Mouse (Mus musculus) liver, embryonic 14.5 days (tissue): ENCODE measurements around the gene Gata2. TPM values are rescaled to one million over a fixed set of nuclear protein-coding genes. Genes with fewer than 3 reads are reported as not detected.

Experiments used
- ATAC-seq: fragments of 200-750 bp; cut with Nextera tagmentation; 2 replicates; pipeline ENCODE4 v1.8.0; 2017; ENCODE audit warnings: moderate number of reproducible peaks, mild to moderate bottlenecking, moderate library complexity; ENCODE audit not compliant: insufficient read depth
- DNase-seq, 3 experiments: peaks; one replicate each; pipeline ENCODE4 v3.0.0-alpha.2; 2012 to 2013; ENCODE audit warnings: low read depth in 3 of 3, low spot score in 3 of 3
- H3K27ac ChIP-seq: fragments of 300-500 bp; sonication (generic); 2 replicates; pipeline ENCODE4 v1.5.1; 2014; ENCODE audit warnings: moderate library complexity, mild to moderate bottlenecking, control low read depth, inconsistent platforms
- H3K27me3 ChIP-seq: fragments of 300-500 bp; sonication (generic); 2 replicates; pipeline ENCODE4 v1.6.1; 2014; ENCODE audit warnings: mild to moderate bottlenecking, low read length, moderate library complexity; ENCODE audit not compliant: control insufficient read depth, insufficient read depth
- H3K36me3 ChIP-seq: fragments of 300-500 bp; sonication (generic); replicated peaks from 2 replicates; pipeline ENCODE4 v1.6.1; 2014; ENCODE audit warnings: low read depth; ENCODE audit not compliant: control insufficient read depth, insufficient read depth
- H3K4me1 ChIP-seq, 2 experiments: fragments of 200-500 bp in 1 of 2; fragments of 300-500 bp in 1 of 2; sonication (generic) in 1 of 2; replicated peaks; 2 replicates each; pipeline ENCODE4 v1.6.1; 2012 to 2014; ENCODE audit warnings: antibody characterized with exemption in 1 of 2, inconsistent platforms in 1 of 2, low read length in 1 of 2; ENCODE audit not compliant: control insufficient read depth in 2 of 2, insufficient read depth in 2 of 2
- H3K4me2 ChIP-seq: fragments of 300-500 bp; sonication (generic); 2 replicates; pipeline ENCODE4 v1.6.1; 2014; ENCODE audit warnings: low read depth, mild to moderate bottlenecking, control low read depth, moderate library complexity
- H3K4me3 ChIP-seq, 2 experiments: fragments of 200-500 bp in 1 of 2; fragments of 300-500 bp in 1 of 2; sonication (generic) in 1 of 2; 2 replicates each; pipeline ENCODE4 v1.5.1; 2012 to 2014; ENCODE audit warnings: low read depth in 2 of 2, low read length in 2 of 2, mild to moderate bottlenecking in 2 of 2, control low read depth in 1 of 2, inconsistent platforms in 1 of 2, moderate library complexity in 1 of 2; ENCODE audit not compliant: insufficient read depth in 1 of 2
- H3K9ac ChIP-seq: fragments of 300-500 bp; sonication (generic); replicated peaks from 2 replicates; pipeline ENCODE4 v1.6.1; 2014; ENCODE audit warnings: mild to moderate bottlenecking, control low read depth, moderate library complexity
- H3K9me3 ChIP-seq: fragments of 300-500 bp; sonication (generic); 2 replicates; pipeline ENCODE4 v1.6.1; 2016; ENCODE audit warnings: low read length, mixed read lengths; ENCODE audit not compliant: control insufficient read depth
- CTCF ChIP-seq: IDR thresholded peaks from 2 replicates; pipeline ENCODE4 v1.5.1; 2016; ENCODE audit warnings: antibody characterized with exemption, low read depth, control low read depth
- EP300 ChIP-seq: IDR thresholded peaks from 2 replicates; pipeline ENCODE4 v1.6.1; 2016; ENCODE audit warnings: antibody characterized with exemption, low read depth
- WGBS: fragments of 180-500 bp; shearing (Covaris S2); extraction: QIAGEN DNeasy Blood & Tissue Kit; methylation state at CpG from one replicate; pipeline ENCODE4 v1.1.7; 2014; ENCODE audit not compliant: insufficient replicate concordance; 5-methylcytosine and 5-hydroxymethylcytosine counted together
- polyA plus RNA-seq, 2 experiments: library from polyadenylated mRNA; depleted of rRNA in 1 of 2; stranded (reverse) in 1 of 2; unstranded in 1 of 2; fragments of >200 nt; fragmentation: Nextera tagmentation in 1 of 2; extraction: Ambion mirVana in 1 of 2; gene quantifications; 2 replicates each; pipeline versions ENCODE4 v1.2.1 to v1.2.3; 2012 to 2014

The Gata2 gene
- polyA plus RNA-seq, 2 experiments = 2.8 to 3.1 TPM

- H3K4me2 ChIP-seq = no peak overlapping the region
- H3K27ac ChIP-seq = no peak overlapping the region
- no peak overlapping the region for H3K9ac ChIP-seq
- no peaks in the 10 kb centered on the region for H3K4me1 ChIP-seq
- TF ChIP-seq EP300 (no peak), CTCF (no peak)
- no peaks in the 10 kb centered on the region for H3K36me3 ChIP-seq
- peaks cover 3% of the 10 kb centered on the region for H3K9me3 ChIP-seq
- ATAC-seq = no peak
- no peaks in the 10 kb centered on the region for H3K27me3 ChIP-seq
- 22% methylated on average over 4 of the region's 4 CpGs for WGBS
- DNase-seq = no peak
- H3K4me3 ChIP-seq = no peak overlapping the region
Measured at GRCm38 (mm10) chr6:88219094-88219493, 25.4 kb downstream of the Gata2 start.

GRCm38 (mm10) chr6:88221968-88222367 is 28.3 kb downstream of the Gata2 start, which contains the start of gene Dnajb8:
Dnajb8 (plus strand) TSS chr6:88222268.
- no peak for ATAC-seq
- H3K27me3 ChIP-seq = no peaks in the 10 kb centered on the region
- no peak for DNase-seq

GRCm38 (mm10) chr6:88226570-88226994 is 32.9 kb downstream of the Gata2 start:
- TF ChIP-seq EP300 = no peak
- no peak for TF ChIP-seq CTCF
- H3K36me3 ChIP-seq = no peaks in the 10 kb centered on the region
- DNase-seq (no peak), ATAC-seq (no peak)
- no peak overlapping the region for H3K27ac ChIP-seq
- H3K4me2 ChIP-seq = no peak overlapping the region
- no peaks in the 10 kb centered on the region for H3K9me3 ChIP-seq
- H3K4me1 ChIP-seq = no peaks in the 10 kb centered on the region
- H3K27me3 ChIP-seq = no peaks in the 10 kb centered on the region
- H3K4me3 ChIP-seq = no peak overlapping the region
- no peak overlapping the region for H3K9ac ChIP-seq
- WGBS = 19% methylated on average over 5 of the region's 5 CpGs

More at GRCm38 (mm10) chr6:88221968-88222367, 28.3 kb downstream of the Gata2 start, which contains the start of gene Dnajb8:
- Histone ChIP-seq H3K4me3 (no peak within 1 kb of the TSS), H3K27ac (no peak within 1 kb of the TSS), H3K9me3 (peaks cover 3% of the 10 kb centered on the region), H3K4me2 (no peak within 1 kb of the TSS), H3K9ac (no peak within 1 kb of the TSS), H3K4me1 (no peaks in the 10 kb centered on the region), H3K36me3 (no peaks in the 10 kb centered on the region)
- 61% methylated on average over 10 of the region's 10 CpGs for WGBS
- no peak for TF ChIP-seq CTCF
- no peak for TF ChIP-seq EP300

GRCm38 (mm10) chr6:88227537-88227936 is 33.8 kb downstream of the Gata2 start:
- WGBS = 47% methylated on average over 7 of the region's 7 CpGs
- H3K9me3 ChIP-seq = no peaks in the 10 kb centered on the region
- no peak overlapping the region for H3K4me2 ChIP-seq
- DNase-seq (no peak), ATAC-seq (no peak)
- no peak overlapping the region for H3K4me3 ChIP-seq
- H3K9ac ChIP-seq = no peak overlapping the region
- no peaks in the 10 kb centered on the region for H3K27me3 ChIP-seq
- no peaks in the 10 kb centered on the region for H3K4me1 ChIP-seq
- no peaks in the 10 kb centered on the region for H3K36me3 ChIP-seq
- no peak for TF ChIP-seq EP300
- H3K27ac ChIP-seq = no peak overlapping the region

- WGBS = 46% methylated on average over 12 of the region's 12 CpGs
Measured at GRCm38 (mm10) chr6:88229221-88229620, 35.5 kb downstream of the Gata2 start.

More at GRCm38 (mm10) chr6:88229221-88229620, 35.5 kb downstream of the Gata2 start:
- no peak for TF ChIP-seq CTCF
- Histone ChIP-seq H3K36me3 (no peaks in the 10 kb centered on the region), H3K4me3 (no peak overlapping the region), H3K27me3 (peaks cover 7% of the 10 kb centered on the region; the same call in 1 of the 2 replicates), H3K9me3 (no peaks in the 10 kb centered on the region), H3K4me1 (no peaks in the 10 kb centered on the region), H3K9ac (no peak overlapping the region), H3K4me2 (no peak overlapping the region), H3K27ac (no peak overlapping the region)
- DNase-seq (no peak), ATAC-seq (no peak)
